Mouse (Mus musculus) megakaryocyte, adult 5-6 weeks (primary cell): Measurements from ENCODE around the gene Tmsb15b1. TPM values are rescaled to one million over a fixed set of nuclear protein-coding genes. Genes with fewer than 3 reads are reported as not detected.

Experiments used
- total RNA-seq, 2 experiments: library from RNA; stranded (forward) in 1 of 2; stranded (reverse) in 1 of 2; fragments of 153-499, 151-499 nt in 1 of 2; fragments of 221-1000, 200-1000 nt in 1 of 2; gene quantifications; 2 replicates each; pipeline versions ENCODE4 v1.2.3 to v1.2.4; 2015 to 2017

Gene Tmsb15b1
- total RNA-seq, 2 experiments from 2014 or later: 1.3 to 3.6 TPM

Other genes starting within 250 kb of the Tmsb15b1 start
- 95.1 and 96.8 TPM in 2 replicates for gene Morf4l2, start 233.2 kb downstream of the Tmsb15b1 start, total RNA-seq (2015)
- gene Morf4l2, start 233.2 kb downstream of the Tmsb15b1 start, total RNA-seq (2017): 258 and 278 TPM in 2 replicates
- gene Glra4, start 196.7 kb downstream of the Tmsb15b1 start, total RNA-seq (2015): not detected in 2 replicates
- not detected in 2 replicates for gene Glra4, start 196.7 kb downstream of the Tmsb15b1 start, total RNA-seq (2017)
- gene Plp1, start 154.2 kb downstream of the Tmsb15b1 start, total RNA-seq (2015): 0.11 and 0.38 TPM in 2 replicates
- 0.08 TPM in 1 of 2 replicates, not detected in the other for gene Plp1, start 154.2 kb downstream of the Tmsb15b1 start, total RNA-seq (2017)
- not detected in 2 replicates for gene Rab9b, start 108.1 kb downstream of the Tmsb15b1 start, total RNA-seq (2015)
- gene Rab9b, start 108.1 kb downstream of the Tmsb15b1 start, total RNA-seq (2017): not detected in 2 replicates
- not detected in 2 replicates for gene H2bfm, start 49.5 kb downstream of the Tmsb15b1 start, total RNA-seq (2015)
- not detected in 2 replicates for gene H2bfm, start 49.5 kb downstream of the Tmsb15b1 start, total RNA-seq (2017)
- gene Tmsb15b2, start 1.4 kb downstream of the Tmsb15b1 start, total RNA-seq (2015): 8.5 and 14.0 TPM in 2 replicates
- gene Tmsb15b2, start 1.4 kb downstream of the Tmsb15b1 start, total RNA-seq (2017): not detected in 2 replicates
- 2.1 TPM in 1 of 2 replicates, not detected in the other for gene Tmsb15l, start within 50 bp of the Tmsb15b1 start, total RNA-seq (2015)
- gene Tmsb15l, start within 50 bp of the Tmsb15b1 start, total RNA-seq (2017): 3.9 and 10.4 TPM in 2 replicates
- gene Zcchc18, start 16.3 kb upstream of the Tmsb15b1 start, total RNA-seq (2015): 0.29 and 0.46 TPM in 2 replicates
- not detected in 2 replicates for gene Zcchc18, start 16.3 kb upstream of the Tmsb15b1 start, total RNA-seq (2017)
- gene Slc25a53, start 61.4 kb upstream of the Tmsb15b1 start, total RNA-seq (2015): 3.3 and 6.2 TPM in 2 replicates
- gene Slc25a53, start 61.4 kb upstream of the Tmsb15b1 start, total RNA-seq (2017): 2.8 and 10.8 TPM in 2 replicates
- gene Fam199x, start 72.7 kb upstream of the Tmsb15b1 start, total RNA-seq (2015): 3.2 and 4.8 TPM in 2 replicates
- gene Fam199x, start 72.7 kb upstream of the Tmsb15b1 start, total RNA-seq (2017): 6.6 and 6.9 TPM in 2 replicates
- not detected in 2 replicates for gene Esx1, start 145.2 kb upstream of the Tmsb15b1 start, total RNA-seq (2015)
- gene Esx1, start 145.2 kb upstream of the Tmsb15b1 start, total RNA-seq (2017): not detected in 2 replicates